Mouse (Mus musculus): ENCODE measurements around the gene Cyp4f17. TPM values are rescaled to one million over a fixed set of nuclear protein-coding genes. Genes with fewer than 3 reads are reported as not detected.
A peak's percentile ranks its signal among the peaks of the same experiment; 100 is the strongest.
"Not testable (repeated sequence)": the region's sequence is repeated elsewhere in the genome, so short reads cannot be mapped to it uniquely, and the experiment has no call there.

The Cyp4f17 gene
- polyA plus RNA-seq, 1 experiment from 2014 or later: 16.3 TPM

DNA sequence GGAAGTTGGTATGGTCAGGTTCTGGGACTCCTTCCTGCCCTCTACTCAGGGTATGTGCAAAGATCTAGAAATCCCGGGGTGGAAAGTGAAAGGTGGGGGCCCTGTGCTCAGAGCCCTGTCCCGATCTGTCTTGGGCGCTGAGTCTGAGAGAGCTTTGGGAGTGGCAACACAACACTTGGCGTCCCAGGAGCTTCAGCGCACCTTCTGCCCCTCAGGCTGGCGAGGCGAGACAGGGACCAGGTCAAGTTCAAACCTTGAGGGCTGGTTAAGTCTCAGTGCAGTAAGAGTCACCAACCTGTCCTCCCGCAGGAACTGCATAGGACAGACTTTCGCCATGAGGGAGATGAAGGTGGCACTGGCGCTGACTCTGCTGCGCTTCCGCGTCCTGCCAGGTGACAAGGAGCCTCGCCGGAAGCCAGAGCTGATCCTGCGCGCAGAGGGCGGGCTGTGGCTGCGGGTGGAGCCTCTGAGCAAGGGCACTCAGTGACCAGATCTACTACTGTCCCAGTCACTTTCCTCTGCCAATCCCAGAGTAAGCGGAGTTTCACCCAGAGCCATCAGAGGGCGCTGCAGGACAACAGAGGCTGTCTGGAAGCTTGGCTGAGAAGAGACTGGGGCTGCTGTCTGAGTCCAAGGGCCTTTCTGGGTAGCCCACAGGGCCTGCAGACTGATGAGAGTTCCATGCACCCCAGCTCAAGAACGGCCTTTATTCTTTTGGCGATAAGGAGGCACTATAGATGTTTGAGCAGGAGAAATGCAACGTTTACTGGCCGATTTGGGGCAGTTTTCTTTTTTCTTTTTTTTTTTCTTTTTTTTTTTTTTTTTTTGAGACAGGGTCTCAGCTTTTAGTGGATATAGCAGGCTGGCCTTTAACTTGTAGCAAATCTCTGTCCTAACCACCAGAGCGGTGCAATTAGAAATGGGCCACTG is 22.8 kb downstream of the Cyp4f17 start:
- 15% methylated on average over 26 of the region's 26 CpGs for WGBS
- H3K4me3 ChIP-seq: no peak overlapping the region
- H3K9ac ChIP-seq: peak overlapping the region; percentile 39; the same call in 1 of the 2 replicates

DNA sequence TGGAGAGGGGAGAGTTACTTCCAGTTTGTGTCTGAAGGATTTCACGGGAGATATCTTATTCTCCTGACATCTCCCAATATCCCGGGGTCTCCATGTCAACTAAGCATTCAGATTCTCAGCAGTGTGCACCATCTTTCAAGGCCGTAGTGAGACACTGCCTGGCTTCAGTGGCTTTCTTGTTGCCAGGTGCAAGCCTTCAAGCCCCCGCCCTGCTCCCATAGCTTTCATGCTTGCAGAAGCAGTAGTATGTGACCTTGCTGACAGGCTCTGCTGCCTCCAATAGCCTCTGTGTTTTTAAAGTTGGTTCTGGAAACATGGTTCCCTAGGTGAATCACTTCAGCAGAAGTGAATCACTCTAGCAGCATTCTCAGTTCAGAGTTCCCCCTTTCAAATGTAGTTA is 26.5 kb downstream of the Cyp4f17 start:
- H3K4me1 ChIP-seq: peaks cover 17% of the 10 kb centered on the region
- H3K36me3 ChIP-seq; ATAC-seq (ENCODE audit: low FRiP score, low read depth); H3K4me3 ChIP-seq; H3K27me3 ChIP-seq; H3K4me2 ChIP-seq (replicated peaks); H3K9ac ChIP-seq; H3K9me3 ChIP-seq; H3K27ac ChIP-seq: not testable (repeated sequence)
- WGBS: 78% methylated on average over 4 of the region's 4 CpGs

More for the DNA sequence above, 22.8 kb downstream of the Cyp4f17 start:
- Histone ChIP-seq H3K27me3 (no peaks in the 10 kb centered on the region), H3K27ac (no peak overlapping the region), H3K4me2 (replicated peaks) (peak overlapping the region; percentile 44), H3K9me3 (no peaks in the 10 kb centered on the region), H3K4me1 (0 out of 2 replicates have a peak, but pooled peaks cover 7% of the 10 kb centered on the region), H3K36me3 (peaks cover 35% of the 10 kb centered on the region)
- 0 out of 2 replicates have a peak, but pooled peaks have one; percentile 36 for ATAC-seq (ENCODE audit: low FRiP score, low read depth)

DNA sequence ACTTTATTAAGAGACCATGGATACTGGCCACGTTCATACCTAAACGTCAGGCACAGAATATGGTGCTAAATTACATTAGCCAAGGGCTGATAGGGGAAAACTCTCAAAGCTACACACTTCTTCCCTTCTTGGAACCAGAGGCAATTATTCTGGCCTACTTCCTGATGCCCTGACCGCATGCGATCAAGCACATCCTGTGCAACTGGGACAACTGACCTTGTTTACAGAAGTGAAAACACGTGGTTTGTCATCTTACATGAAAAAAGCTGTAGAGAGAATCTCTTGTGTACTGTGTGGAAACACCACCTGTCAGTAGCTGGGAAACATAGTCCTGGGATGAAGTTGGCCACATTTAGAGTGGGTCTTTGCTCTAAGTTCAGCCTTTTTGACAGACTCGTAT is 28.2 kb downstream of the Cyp4f17 start:
- Histone ChIP-seq H3K36me3 (no peaks in the 10 kb centered on the region), H3K4me2 (replicated peaks) (no peak overlapping the region), H3K27me3 (no peaks in the 10 kb centered on the region), H3K27ac (no peak overlapping the region), H3K9ac (no peak overlapping the region), H3K4me3 (no peak overlapping the region), H3K9me3 (no peaks in the 10 kb centered on the region), H3K4me1 (peaks cover 10% of the 10 kb centered on the region)
- 83% methylated on average over 6 of the region's 6 CpGs for WGBS
- ATAC-seq (ENCODE audit: low FRiP score, low read depth): no peak

DNA sequence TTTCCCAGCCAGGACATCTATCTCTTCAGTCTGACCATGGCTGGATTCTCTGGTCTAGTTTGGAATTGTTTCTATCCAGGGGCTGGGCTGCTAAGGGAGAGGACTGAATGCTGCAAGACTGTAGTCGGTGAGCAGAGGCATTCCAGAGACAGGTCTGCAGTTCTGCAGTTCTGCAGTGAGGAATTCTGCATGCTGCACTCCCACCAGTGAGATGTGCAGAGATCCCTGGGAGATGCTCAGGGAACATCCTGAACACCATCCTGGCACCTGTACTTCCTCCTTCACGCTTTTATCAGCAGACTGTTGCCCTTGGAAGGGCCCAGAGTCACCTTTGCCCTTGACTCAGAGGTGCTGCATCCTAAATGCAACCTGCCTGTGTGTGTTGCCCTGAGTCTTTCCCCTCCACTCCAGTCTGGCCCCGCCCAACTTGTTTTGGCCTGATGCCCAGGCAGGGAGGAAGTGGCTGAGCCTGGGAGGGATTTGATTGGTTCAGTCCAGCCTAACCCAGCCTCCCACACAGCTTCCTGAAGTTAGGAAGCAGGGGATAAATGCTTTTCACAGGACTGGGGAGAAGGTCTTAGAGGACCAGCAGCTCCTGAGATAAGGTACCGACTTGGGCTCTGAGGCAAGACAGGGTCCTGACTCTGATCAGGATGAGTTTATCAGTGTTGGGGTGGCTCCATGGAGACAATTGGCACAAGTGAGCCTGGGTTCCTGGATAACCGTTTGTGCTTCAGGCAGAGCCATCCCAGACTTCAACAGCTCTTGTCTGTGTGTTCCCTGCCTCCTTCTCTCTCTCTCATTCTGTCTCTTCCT is 30.4 kb downstream of the Cyp4f17 start, which contains the start of gene Cyp4f16:
Cyp4f16 (plus strand) TSS at position 508 of the 816 bp plus-strand sequence.
- H3K27ac ChIP-seq: 0 out of 2 replicates have a peak within 1 kb of the TSS, but pooled peaks have one; percentile 28
- peak; percentile 98 for ATAC-seq (ENCODE audit: low FRiP score, low read depth)

DNA sequence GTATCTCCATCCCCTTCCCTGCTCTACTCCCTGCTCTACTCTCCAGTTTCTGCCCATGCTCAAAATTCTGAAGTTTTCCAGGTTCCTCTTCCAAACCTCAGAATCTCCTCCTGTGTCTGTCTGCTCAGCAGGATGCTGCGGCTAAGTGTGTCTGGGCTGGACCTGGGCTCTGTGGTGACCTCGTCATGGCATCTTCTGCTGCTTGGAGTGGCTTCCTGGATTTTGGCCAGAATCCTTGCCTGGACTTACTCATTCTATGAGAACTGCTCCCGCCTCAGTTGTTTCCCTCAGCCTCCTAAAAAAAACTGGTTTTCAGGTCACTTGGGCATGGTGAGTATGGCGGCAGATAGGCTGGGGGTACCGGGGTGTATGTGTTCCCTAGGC is 31.0 kb downstream of the Cyp4f17 start:
- H3K4me1 ChIP-seq: peaks cover 10% of the 10 kb centered on the region
- peak overlapping the region; percentile 73 for H3K4me2 ChIP-seq (replicated peaks)
- ATAC-seq (ENCODE audit: low FRiP score, low read depth): no peak; the same call in 1 of the 2 replicates
- H3K36me3 ChIP-seq: peaks cover 8% of the 10 kb centered on the region; the same call in 1 of the 2 replicates
- H3K9me3 ChIP-seq: no peaks in the 10 kb centered on the region
- H3K27ac ChIP-seq: 0 out of 2 replicates have a peak overlapping the region, but pooled peaks have one; percentile 28
- 60% methylated on average over 5 of the region's 5 CpGs for WGBS
- H3K27me3 ChIP-seq: no peaks in the 10 kb centered on the region
- peak overlapping the region; percentile 70 for H3K9ac ChIP-seq
- H3K4me3 ChIP-seq: peak overlapping the region; percentile 59

More for the DNA sequence above, 30.4 kb downstream of the Cyp4f17 start, which contains the start of gene Cyp4f16:
- Histone ChIP-seq H3K4me3 (peak within 1 kb of the TSS; percentile 59), H3K9ac (peak within 1 kb of the TSS; percentile 70), H3K4me2 (replicated peaks) (peak within 1 kb of the TSS; percentile 73)
- 5% methylated on average over 5 of the region's 5 CpGs for WGBS
- not testable (repeated sequence) for H3K36me3 ChIP-seq, H3K27me3 ChIP-seq, H3K4me1 ChIP-seq, H3K9me3 ChIP-seq

DNA sequence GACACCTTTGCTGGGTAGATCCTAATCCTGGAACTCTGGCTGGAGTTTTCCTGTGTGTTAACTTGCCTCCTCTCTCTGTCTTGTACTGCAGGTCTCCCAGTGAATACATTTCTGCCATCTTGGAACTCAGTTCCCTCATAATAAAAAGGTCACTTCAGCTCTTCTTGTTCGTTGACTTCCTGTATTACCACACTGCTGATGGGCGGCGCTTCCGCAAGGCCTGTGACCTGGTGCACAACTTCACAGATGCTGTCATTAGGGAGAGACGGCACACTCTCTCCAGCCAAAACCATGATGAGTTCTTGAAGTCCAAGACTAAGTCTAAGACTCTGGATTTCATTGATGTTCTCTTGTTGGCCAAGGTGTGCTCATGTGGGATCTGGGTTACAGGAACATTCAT is 38.9 kb downstream of the Cyp4f17 start:
- not testable (repeated sequence) for H3K4me3 ChIP-seq; H3K27ac ChIP-seq; H3K27me3 ChIP-seq; H3K4me2 ChIP-seq (replicated peaks); H3K9me3 ChIP-seq; ATAC-seq (ENCODE audit: low FRiP score, low read depth); H3K4me1 ChIP-seq; H3K9ac ChIP-seq
- peaks cover 37% of the 10 kb centered on the region for H3K36me3 ChIP-seq
- WGBS: 91% methylated on average over 5 of the region's 5 CpGs

DNA sequence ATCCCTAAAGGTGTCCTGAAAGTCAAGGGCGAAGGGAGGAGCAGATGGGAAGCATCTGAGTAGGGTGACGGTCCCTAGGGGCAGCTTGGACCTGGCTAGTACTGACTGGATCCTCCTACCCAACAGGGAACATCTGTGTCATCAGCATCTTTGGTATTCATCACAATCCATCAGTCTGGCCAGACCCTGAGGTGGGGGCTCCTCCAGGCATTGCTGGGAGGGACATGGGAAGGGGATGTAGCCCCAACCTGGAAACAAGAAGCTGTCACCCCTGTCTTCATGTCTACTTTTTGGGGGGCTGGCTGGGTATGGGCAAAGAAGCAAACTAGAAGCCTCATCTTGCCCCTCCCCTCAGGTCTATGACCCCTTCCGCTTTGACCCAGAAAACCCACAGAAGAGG is 44.5 kb downstream of the Cyp4f17 start:
- not testable (repeated sequence) for H3K27me3 ChIP-seq; H3K4me3 ChIP-seq; H3K9ac ChIP-seq; H3K27ac ChIP-seq; H3K9me3 ChIP-seq; H3K4me1 ChIP-seq; H3K36me3 ChIP-seq; ATAC-seq (ENCODE audit: low FRiP score, low read depth)
- 74% methylated on average over 3 of the region's 3 CpGs for WGBS
- peak overlapping the region; percentile 50 for H3K4me2 ChIP-seq (replicated peaks)

DNA sequence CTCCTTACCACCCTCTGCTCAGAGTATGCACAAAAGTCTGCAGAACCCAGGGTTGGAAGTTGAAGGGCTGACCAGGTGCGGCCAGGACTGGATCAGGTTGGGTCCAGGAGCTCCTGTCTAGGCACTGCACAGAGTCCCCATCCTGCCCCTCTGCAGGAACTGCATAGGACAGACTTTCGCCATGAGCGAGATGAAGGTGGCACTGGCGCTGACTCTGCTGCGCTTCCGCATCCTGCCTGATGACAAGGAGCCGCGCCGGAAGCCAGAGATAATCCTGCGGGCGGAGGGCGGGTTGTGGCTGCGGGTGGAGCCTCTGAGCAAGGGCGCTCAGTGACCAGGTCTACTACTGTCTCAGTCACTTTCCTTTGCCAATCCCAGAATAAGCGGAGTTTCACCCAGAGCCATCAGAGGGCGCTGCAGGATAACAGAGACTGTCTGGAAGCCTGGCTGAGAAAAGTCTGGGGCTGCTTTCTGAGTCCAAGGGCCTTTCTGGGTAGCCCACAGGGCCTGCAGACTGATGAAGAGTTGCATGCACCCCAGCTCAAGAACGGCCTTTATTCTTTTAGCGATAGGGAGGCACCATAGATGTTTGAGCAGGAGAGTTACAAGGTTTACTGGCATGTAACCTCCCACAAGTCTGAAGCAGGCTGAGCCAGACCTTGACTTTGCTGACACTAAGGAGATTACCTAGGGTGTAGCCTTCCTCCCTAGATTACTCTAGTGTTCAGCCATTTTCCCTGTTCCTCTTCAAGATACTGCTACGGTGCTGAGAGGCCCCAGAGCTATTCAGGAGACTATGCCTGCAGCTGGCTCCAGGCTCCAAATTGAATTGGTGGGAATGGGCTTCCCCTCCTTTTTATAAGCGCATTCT is 45.3 kb downstream of the Cyp4f17 start:
- H3K27ac ChIP-seq: no peak overlapping the region
- H3K9ac ChIP-seq: peak overlapping the region; percentile 8; the same call in 1 of the 2 replicates
- 0 out of 2 replicates have a peak overlapping the region, but pooled peaks have one; percentile 7 for H3K4me3 ChIP-seq
- WGBS: 19% methylated on average over 20 of the region's 20 CpGs
- H3K27me3 ChIP-seq: no peaks in the 10 kb centered on the region
- peak overlapping the region; percentile 50 for H3K4me2 ChIP-seq (replicated peaks)
- H3K4me1 ChIP-seq: no peaks in the 10 kb centered on the region
- no peaks in the 10 kb centered on the region for H3K9me3 ChIP-seq
- peaks cover 3% of the 10 kb centered on the region; the same call in 1 of the 2 replicates for H3K36me3 ChIP-seq
- no peak; the same call in 1 of the 2 replicates for ATAC-seq (ENCODE audit: low FRiP score, low read depth)

DNA sequence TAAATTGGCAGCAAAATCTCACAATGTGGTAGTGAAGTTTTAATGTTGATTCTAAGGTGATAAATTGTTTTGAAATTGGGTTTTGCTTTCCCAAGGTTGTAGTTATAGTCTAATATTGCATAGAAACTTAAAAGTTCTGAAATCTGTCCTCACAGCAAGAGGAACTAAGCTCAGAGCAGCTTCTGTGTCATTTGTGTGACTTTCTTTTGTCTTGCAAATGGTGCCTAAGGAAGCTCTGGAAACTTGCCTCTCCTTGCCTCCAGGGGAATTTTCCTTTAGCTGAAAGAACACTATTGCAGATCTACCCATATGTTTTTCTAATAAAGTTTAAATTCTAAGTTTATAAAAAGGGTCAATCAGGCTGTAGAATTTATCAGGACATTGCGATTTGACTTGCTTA is 47.2 kb downstream of the Cyp4f17 start:
- not testable (repeated sequence) for H3K4me3 ChIP-seq; H3K27me3 ChIP-seq; H3K27ac ChIP-seq; H3K4me2 ChIP-seq (replicated peaks); ATAC-seq (ENCODE audit: low FRiP score, low read depth); H3K4me1 ChIP-seq; H3K9me3 ChIP-seq; H3K9ac ChIP-seq; H3K36me3 ChIP-seq
- WGBS: 38% methylated on average over 1 of the region's 1 CpGs

DNA sequence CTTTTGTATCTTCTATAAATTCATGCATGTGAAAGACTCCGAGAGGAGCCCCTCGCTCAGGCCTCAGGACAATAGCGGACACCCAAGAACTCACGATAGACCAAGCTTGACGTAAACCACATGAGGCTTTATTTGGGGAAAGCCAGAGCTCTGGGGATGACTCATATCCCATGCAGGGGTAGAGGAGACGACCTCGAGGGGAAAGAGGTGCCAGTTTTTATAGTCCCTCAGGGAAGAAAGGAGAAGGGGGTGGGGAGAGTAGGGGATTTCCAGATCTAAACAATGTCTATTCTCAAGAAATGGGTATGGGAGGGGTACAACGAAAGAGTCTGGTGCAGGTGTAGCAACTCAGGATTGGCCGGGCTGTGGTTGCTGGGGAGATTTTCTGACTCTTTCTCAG is 48.5 kb downstream of the Cyp4f17 start:
- not testable (repeated sequence) for H3K36me3 ChIP-seq; H3K9me3 ChIP-seq; H3K27me3 ChIP-seq; H3K27ac ChIP-seq; H3K4me2 ChIP-seq (replicated peaks); H3K4me3 ChIP-seq; H3K4me1 ChIP-seq; H3K9ac ChIP-seq; ATAC-seq (ENCODE audit: low FRiP score, low read depth)
- WGBS: 75% methylated on average over 9 of the region's 9 CpGs

DNA sequence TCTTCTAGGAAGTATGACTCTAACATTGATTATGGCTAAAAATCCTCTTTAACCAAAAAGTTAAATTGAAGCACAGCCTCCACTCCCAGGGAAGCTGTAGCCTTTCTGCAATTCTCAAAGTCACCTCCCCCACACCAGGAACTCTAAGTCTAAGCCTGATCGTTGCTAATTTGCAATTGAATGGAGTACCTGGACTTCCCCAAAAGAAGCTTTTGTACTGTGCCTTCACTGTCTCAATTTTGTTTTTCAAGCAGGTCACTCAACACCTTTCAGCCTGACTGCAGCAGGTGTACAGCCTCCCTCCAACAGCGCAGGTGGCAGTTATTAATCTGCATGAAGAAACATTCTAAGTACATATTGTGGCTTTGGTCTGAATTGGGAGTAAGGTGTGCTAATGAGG is 57.5 kb downstream of the Cyp4f17 start:
- not testable (repeated sequence) for H3K9ac ChIP-seq; H3K4me1 ChIP-seq; H3K4me2 ChIP-seq (replicated peaks); H3K27ac ChIP-seq; ATAC-seq (ENCODE audit: low FRiP score, low read depth); H3K27me3 ChIP-seq; H3K4me3 ChIP-seq; H3K36me3 ChIP-seq
- 84% methylated on average over 2 of the region's 2 CpGs for WGBS
- H3K9me3 ChIP-seq: peaks cover 11% of the 10 kb centered on the region
